In genomic region chr17:29018292-29018984, GRCm38 (mm10) we compare ENCODE assay signal across 9 mouse cellular contexts. TPM values are rescaled to one million over a fixed set of nuclear protein-coding genes. Genes with fewer than 3 reads are reported as not detected.
A peak's percentile ranks its signal among the peaks of the same experiment; 100 is the strongest.
DNase-seq lines count a peak whose midpoint lies in the region; ATAC-seq and TF ChIP-seq lines count a peak whose summit lies in the region.
"Had no signal": no experiment of that assay in that cellular context is flagged by ENCODE, and none has a peak within 500 bp of the region (broad histone marks: within the 10 kb centered on the region; RNA-seq: fewer than 3 reads in every experiment).

No protein-coding gene starts in this region.

- H3K9ac ChIP-seq in hindbrain, postnatal 0 days (replicated peaks; ENCODE audit: low read length), result no peak overlapping the region
- H3K9ac ChIP-seq in hindbrain, embryonic 12.5 days, result no peak overlapping the region
- H3K9ac ChIP-seq in ES-E14 (ENCODE audit: insufficient read depth, low read depth, low read length, poor library complexity, severe bottlenecking), result no peak overlapping the region; the same call in 1 of the 2 replicates
- no peak overlapping the region for H3K9ac ChIP-seq in lung, embryonic 14.5 days
- H3K9ac ChIP-seq: kidney, embryonic 15.5 days had no signal

- H3K4me1 ChIP-seq in hindbrain, postnatal 0 days (ENCODE audit: insufficient read depth, low read length), result no peaks in the 10 kb centered on the region
- peaks cover 6% of the 10 kb centered on the region; the same call in 1 of the 2 replicates for H3K4me1 ChIP-seq in hindbrain, embryonic 12.5 days
- H3K4me1 ChIP-seq in ES-E14 (ENCODE audit: control insufficient read depth in 2 of 2, insufficient read depth in 2 of 2, low read length in 2 of 2, poor library complexity in 1 of 2), result peaks cover 9 to 17% of the 10 kb centered on the region in 2 experiments
- no peaks in the 10 kb centered on the region for H3K4me1 ChIP-seq in lung, embryonic 14.5 days (ENCODE audit: insufficient read depth)

- in situ Hi-C loops in ES-E14 (cut with MboI; ENCODE audit: low sequenced_read_pairs in 2 of 2, unreplicated experiment in 2 of 2), result no loop called here

- H3K9me3 ChIP-seq in hindbrain, postnatal 0 days (ENCODE audit: low read length), result no peaks in the 10 kb centered on the region
- no peaks in the 10 kb centered on the region for H3K9me3 ChIP-seq in hindbrain, embryonic 12.5 days (replicated peaks)
- no peaks in the 10 kb centered on the region for H3K9me3 ChIP-seq in ES-E14 (ENCODE audit: control insufficient read depth, insufficient read depth, low read depth, low read length)
- H3K9me3 ChIP-seq in lung, embryonic 14.5 days (ENCODE audit: low read depth, low read length), result no peaks in the 10 kb centered on the region
- H3K9me3 ChIP-seq: kidney, embryonic 15.5 days had no signal

- H3K4me3 ChIP-seq in hindbrain, postnatal 0 days (ENCODE audit: low read length), result no peak overlapping the region
- H3K4me3 ChIP-seq in hindbrain, embryonic 12.5 days, result no peak overlapping the region
- H3K4me3 ChIP-seq in ES-E14 (ENCODE audit: insufficient read depth in 1 of 2, low read depth in 1 of 2, low read length in 2 of 2, poor library complexity in 1 of 2, severe bottlenecking in 1 of 2), result no peak overlapping the region
- no peak overlapping the region for H3K4me3 ChIP-seq in lung, embryonic 14.5 days (ENCODE audit: low read depth, low read length)
- H3K4me3 ChIP-seq: kidney, embryonic 15.5 days had no signal

- ATAC-seq in hindbrain, postnatal 0 days, result no peak
- no peak for ATAC-seq in hindbrain, embryonic 12.5 days (ENCODE audit: low FRiP score)
- ATAC-seq in lung, embryonic 14.5 days (ENCODE audit: insufficient read depth), result no peak
- ATAC-seq in activated CD4-positive, CD25-positive, alpha-beta regulatory T cell, adult 4 months, result no peak

- TF ChIP-seq CTCF in hindbrain, postnatal 0 days (IDR thresholded peaks at IDR 0.05; ENCODE audit: low read depth), result peak; percentile 53
- peak; percentile 64 for TF ChIP-seq CTCF in lung, embryonic 14.5 days (IDR thresholded peaks at IDR 0.05; ENCODE audit: low read depth)

- no peak for DNase-seq in hindbrain, postnatal 0 days (ENCODE audit: low spot score)
- no peak for DNase-seq in ES-E14 (ENCODE audit: low read depth, low spot score)
- DNase-seq in gastrocnemius, adult 18-20 months (ENCODE audit: low spot score), result peak; percentile 87
- peak; percentile 49 for DNase-seq in lung, embryonic 14.5 days
- no peak for DNase-seq in ovary, adult 18-20 months (ENCODE audit: low spot score)
- DNase-seq in cerebellum, adult 11 months, result no peak

- WGBS in hindbrain, postnatal 0 days, result 50% methylated on average over 11 of the region's 11 CpGs
- 42% methylated on average over 11 of the region's 11 CpGs for WGBS in hindbrain, embryonic 12.5 days
- 50% methylated on average over 11 of the region's 11 CpGs for WGBS in lung, embryonic 14.5 days

- no peak overlapping the region for H3K4me2 ChIP-seq in hindbrain, postnatal 0 days (ENCODE audit: low read depth, low read length)
- no peak overlapping the region for H3K4me2 ChIP-seq in hindbrain, embryonic 12.5 days (replicated peaks)
- H3K4me2 ChIP-seq in lung, embryonic 14.5 days, result no peak overlapping the region
- H3K4me2 ChIP-seq: kidney, embryonic 15.5 days had no signal

- H3K27ac ChIP-seq in hindbrain, postnatal 0 days, result no peak overlapping the region
- H3K27ac ChIP-seq in hindbrain, embryonic 12.5 days, result no peak overlapping the region
- peak overlapping the region; percentile 48; the same call in 1 of the 2 replicates for H3K27ac ChIP-seq in ES-E14 (ENCODE audit: insufficient read depth, low read depth, low read length, poor library complexity, severe bottlenecking)
- no peak overlapping the region for H3K27ac ChIP-seq in lung, embryonic 14.5 days (ENCODE audit: low read depth)
- H3K27ac ChIP-seq: kidney, embryonic 15.5 days had no signal

- H3K36me3 ChIP-seq in hindbrain, postnatal 0 days (ENCODE audit: insufficient read depth, low read length), result no peaks in the 10 kb centered on the region
- no peaks in the 10 kb centered on the region for H3K36me3 ChIP-seq in hindbrain, embryonic 12.5 days
- no peaks in the 10 kb centered on the region for H3K36me3 ChIP-seq in ES-E14 (ENCODE audit: control insufficient read depth, insufficient read depth, low read length, poor library complexity, severe bottlenecking)
- no peaks in the 10 kb centered on the region for H3K36me3 ChIP-seq in lung, embryonic 14.5 days (ENCODE audit: insufficient read depth)
- H3K36me3 ChIP-seq: kidney, embryonic 15.5 days had no signal

- no peaks in the 10 kb centered on the region for H3K27me3 ChIP-seq in hindbrain, postnatal 0 days (ENCODE audit: insufficient read depth, low read length)
- H3K27me3 ChIP-seq in hindbrain, embryonic 12.5 days, result no peaks in the 10 kb centered on the region
- H3K27me3 ChIP-seq in lung, embryonic 14.5 days (ENCODE audit: insufficient read depth, low read length), result no peaks in the 10 kb centered on the region
- H3K27me3 ChIP-seq: kidney, embryonic 15.5 days had no signal

TF ChIP-seq in ES-E14, 5 proteins besides CTCF, POLR2A, EP300 and RAD21:
- no peak for TF ChIP-seq ZNF384 (IDR thresholded peaks at IDR 0.05; ENCODE audit: low read depth, low read length)
- peak; percentile 50; the same call in 1 of the 2 replicates for TF ChIP-seq ZC3H11A (IDR thresholded peaks at IDR 0.05; ENCODE audit: borderline replicate concordance, low read depth, low read length)
- TF ChIP-seq CHD2 (IDR thresholded peaks at IDR 0.05; ENCODE audit: low read depth, low read length), result no peak
- TF ChIP-seq HCFC1 (IDR thresholded peaks at IDR 0.05; ENCODE audit: borderline replicate concordance, insufficient read depth, low read length), result no peak

RNA-seq across cellular contexts. Expression of gene Stk38, which starts 10.6 kb away (rescaled TPM):
- 56.2 and 58.7 TPM in 2 replicates for total RNA-seq in hindbrain, postnatal 0 days (2014; rRNA removed)
- 52.7 and 60.8 TPM in 2 replicates for polyA plus RNA-seq in hindbrain, postnatal 0 days (2015; fragmentation: Nextera tagmentation; extraction: Ambion mirVana)
- 150 and 152 TPM in 2 replicates for polyA plus RNA-seq in hindbrain, embryonic 12.5 days (2016; fragmentation: Nextera tagmentation; extraction: Ambion mirVana)
- 78.0 and 85.7 TPM in 2 replicates for total RNA-seq in ES-E14 (2012; rRNA removed)
- total RNA-seq in gastrocnemius, adult 18-20 months (2021), result 10 to 100 TPM; 20.2 to 22.4 TPM
- polyA plus RNA-seq in lung, embryonic 14.5 days (2014; fragmentation: Nextera tagmentation; extraction: Ambion mirVana), result 103 and 104 TPM in 2 replicates
- 100 to 1,000 TPM; 196 to 222 TPM for polyA plus RNA-seq in activated CD4-positive, CD25-positive, alpha-beta regulatory T cell, adult 4 months (2017; shearing (Covaris generic))

RNA-seq across cellular contexts. Expression of gene Srsf3, which starts 14.0 kb away (rescaled TPM):
- total RNA-seq in hindbrain, postnatal 0 days (2014; rRNA removed), result 139 and 147 TPM in 2 replicates
- 298 and 315 TPM in 2 replicates for polyA plus RNA-seq in hindbrain, postnatal 0 days (2015; fragmentation: Nextera tagmentation; extraction: Ambion mirVana)
- 662 and 667 TPM in 2 replicates for polyA plus RNA-seq in hindbrain, embryonic 12.5 days (2016; fragmentation: Nextera tagmentation; extraction: Ambion mirVana)
- 317 and 391 TPM in 2 replicates for total RNA-seq in ES-E14 (2012; rRNA removed)
- total RNA-seq in gastrocnemius, adult 18-20 months (2021), result 10 to 100 TPM; 37.4 to 48.6 TPM
- 716 and 730 TPM in 2 replicates for polyA plus RNA-seq in lung, embryonic 14.5 days (2014; fragmentation: Nextera tagmentation; extraction: Ambion mirVana)
- polyA plus RNA-seq in activated CD4-positive, CD25-positive, alpha-beta regulatory T cell, adult 4 months (2017; shearing (Covaris generic)), result 100 to 1,000 TPM; 265 to 364 TPM

Comparison
In these comparisons a context has a peak if more than half of its experiments do, and no peak if none do; other contexts are left out.
1. DNase-seq: peak in gastrocnemius, adult 18-20 months (single experiment) and lung, embryonic 14.5 days (single experiment); none in hindbrain, postnatal 0 days (single experiment), ES-E14 (single experiment), ovary, adult 18-20 months (single experiment) and cerebellum, adult 11 months (single experiment).